Mouse (Mus musculus) megakaryocyte, embryonic 14.5 days (primary cell): ENCODE data around the gene Smad1. TPM values are rescaled to one million over a fixed set of nuclear protein-coding genes. Genes with fewer than 3 reads are reported as not detected.
A peak's percentile ranks its signal among the peaks of the same experiment; 100 is the strongest.

ENCODE experiments used
- H3K27me3 ChIP-seq: replicated peaks from 2 replicates; pipeline ENCODE3; 2012; ENCODE audit warnings: inconsistent platforms
- H3K36me3 ChIP-seq: replicated peaks from 2 replicates; pipeline ENCODE3; 2012; ENCODE audit warnings: low read length, inconsistent platforms, mixed read lengths
- H3K4me1 ChIP-seq: 2 replicates; pipeline ENCODE4 v1.6.1; 2012; ENCODE audit warnings: inconsistent platforms
- H3K4me3 ChIP-seq: replicated peaks from 2 replicates; pipeline ENCODE3; 2012; ENCODE audit warnings: moderate library complexity, mild to moderate bottlenecking, inconsistent platforms
- H3K9me3 ChIP-seq: 2 replicates; pipeline ENCODE4 v1.6.1; 2012; ENCODE audit warnings: inconsistent platforms
- FLI1 ChIP-seq: IDR thresholded peaks from 2 replicates; pipeline ENCODE4 v1.6.1; 2012; ENCODE audit warnings: low read length, inconsistent platforms, mixed read lengths
- GATA1 ChIP-seq: IDR thresholded peaks from 3 replicates; pipeline ENCODE4 v1.6.1; 2012; ENCODE audit warnings: mixed read lengths, low read length, inconsistent platforms, borderline replicate concordance
- polyA plus RNA-seq: library from polyadenylated mRNA; stranded (reverse); fragments of >175 nt; gene quantifications from 2 replicates; pipeline ENCODE4 v1.2.3, GENCODE M21; 2012; ENCODE audit warnings: low replicate concordance; ENCODE audit not compliant: insufficient read depth

Smad1 gene
- polyA plus RNA-seq, 1 experiment = 8.0 TPM

GRCm38 (mm10) chr8:79339555-79339954, 59.8 kb downstream of the Smad1 start:
- Histone ChIP-seq H3K9me3 (no peaks in the 10 kb centered on the region), H3K27me3 (peaks cover 3% of the 10 kb centered on the region), H3K4me3 (no peak overlapping the region), H3K36me3 (peaks cover 31% of the 10 kb centered on the region), H3K4me1 (peaks cover 50% of the 10 kb centered on the region)
- no peak for TF ChIP-seq FLI1
- no peak for TF ChIP-seq GATA1

- TF ChIP-seq FLI1 = no peak
- peaks cover 42% of the 10 kb centered on the region for H3K4me1 ChIP-seq
- peaks cover 3% of the 10 kb centered on the region for H3K27me3 ChIP-seq
- peaks cover 30% of the 10 kb centered on the region for H3K36me3 ChIP-seq
- peaks cover 4% of the 10 kb centered on the region for H3K9me3 ChIP-seq
- no peak overlapping the region for H3K4me3 ChIP-seq
Observed at GRCm38 (mm10) chr8:79338619-79339018, 60.7 kb downstream of the Smad1 start.

GRCm38 (mm10) chr8:79332109-79332900, 67.0 kb downstream of the Smad1 start:
- Histone ChIP-seq H3K36me3 (no peaks in the 10 kb centered on the region), H3K4me3 (peak overlapping the region; percentile 29), H3K9me3 (peaks cover 24% of the 10 kb centered on the region), H3K27me3 (peaks cover 12% of the 10 kb centered on the region), H3K4me1 (no peaks in the 10 kb centered on the region; the same call in 1 of the 2 replicates)
- TF ChIP-seq GATA1 = no peak
- TF ChIP-seq FLI1 = no peak

GRCm38 (mm10) chr8:79331571-79331970, 67.7 kb downstream of the Smad1 start:
- Histone ChIP-seq H3K36me3 (no peaks in the 10 kb centered on the region), H3K27me3 (peaks cover 13% of the 10 kb centered on the region), H3K9me3 (peaks cover 24% of the 10 kb centered on the region), H3K4me1 (no peaks in the 10 kb centered on the region; the same call in 1 of the 2 replicates), H3K4me3 (no peak overlapping the region)
- TF ChIP-seq FLI1 = no peak

GRCm38 (mm10) chr8:79331017-79331416, 68.3 kb downstream of the Smad1 start:
- Histone ChIP-seq H3K4me1 (no peaks in the 10 kb centered on the region; the same call in 1 of the 2 replicates), H3K27me3 (peaks cover 13% of the 10 kb centered on the region), H3K9me3 (peaks cover 24% of the 10 kb centered on the region), H3K4me3 (no peak overlapping the region), H3K36me3 (no peaks in the 10 kb centered on the region)
- TF ChIP-seq FLI1 (no peak), GATA1 (no peak)

- Histone ChIP-seq H3K36me3 (no peaks in the 10 kb centered on the region), H3K4me3 (no peak overlapping the region), H3K4me1 (no peaks in the 10 kb centered on the region; the same call in 1 of the 2 replicates), H3K27me3 (peaks cover 18% of the 10 kb centered on the region), H3K9me3 (peaks cover 24% of the 10 kb centered on the region)
- TF ChIP-seq FLI1 = no peak
- no peak for TF ChIP-seq GATA1
Observed at GRCm38 (mm10) chr8:79329735-79330134, 69.6 kb downstream of the Smad1 start.

GRCm38 (mm10) chr8:79329182-79329581, 70.1 kb downstream of the Smad1 start:
- H3K36me3 ChIP-seq = no peaks in the 10 kb centered on the region
- H3K9me3 ChIP-seq = peaks cover 24% of the 10 kb centered on the region
- TF ChIP-seq GATA1 (no peak), FLI1 (no peak)
- no peak overlapping the region for H3K4me3 ChIP-seq
- H3K4me1 ChIP-seq = peaks cover 2% of the 10 kb centered on the region; the same call in 1 of the 2 replicates
- H3K27me3 ChIP-seq = peaks cover 20% of the 10 kb centered on the region

- peaks cover 8% of the 10 kb centered on the region; the same call in 1 of the 2 replicates for H3K4me1 ChIP-seq
- peaks cover 17% of the 10 kb centered on the region for H3K27me3 ChIP-seq
Observed at GRCm38 (mm10) chr8:79325510-79325909, 73.8 kb downstream of the Smad1 start.

GRCm38 (mm10) chr8:79324928-79325327, 74.4 kb downstream of the Smad1 start:
- TF ChIP-seq GATA1 (no peak), FLI1 (no peak)
- peaks cover 8% of the 10 kb centered on the region; the same call in 1 of the 2 replicates for H3K4me1 ChIP-seq
- H3K4me3 ChIP-seq = no peak overlapping the region
- H3K36me3 ChIP-seq = no peaks in the 10 kb centered on the region
- H3K27me3 ChIP-seq = peaks cover 17% of the 10 kb centered on the region
- no peaks in the 10 kb centered on the region for H3K9me3 ChIP-seq

More at GRCm38 (mm10) chr8:79325510-79325909, 73.8 kb downstream of the Smad1 start:
- H3K4me3 ChIP-seq = no peak overlapping the region
- H3K9me3 ChIP-seq = no peaks in the 10 kb centered on the region
- TF ChIP-seq GATA1 = no peak
- TF ChIP-seq FLI1 = no peak
- H3K36me3 ChIP-seq = no peaks in the 10 kb centered on the region

GRCm38 (mm10) chr8:79324036-79324435, 75.3 kb downstream of the Smad1 start:
- Histone ChIP-seq H3K4me3 (peak overlapping the region; percentile 40), H3K4me1 (peaks cover 8% of the 10 kb centered on the region; the same call in 1 of the 2 replicates), H3K27me3 (peaks cover 17% of the 10 kb centered on the region), H3K36me3 (no peaks in the 10 kb centered on the region), H3K9me3 (no peaks in the 10 kb centered on the region)
- TF ChIP-seq GATA1 = no peak
- TF ChIP-seq FLI1 = no peak
